Mouse (Mus musculus) adrenal gland, adult 18-20 months (tissue): ENCODE results near the gene Cct4. TPM values are rescaled to one million over a fixed set of nuclear protein-coding genes. Genes with fewer than 3 reads are reported as not detected.

Experiments used
- DNase-seq, 2 experiments: peaks; one replicate each; pipeline ENCODE4 v3.0.0; 2021 to 2022; ENCODE audit warnings: low spot score in 2 of 2
- long read RNA-seq, 2 experiments: library from polyadenylated mRNA; stranded (forward); transcript quantifications; one replicate each; pipeline ENCODE4 v2.0.0; 2021
- total RNA-seq, 2 experiments: library from RNA; stranded (reverse); gene quantifications; 1 replicate in 1 of 2; 2 replicates in 1 of 2; pipeline ENCODE4 v1.2.3; 2021

The Cct4 gene
- 100 to 1,000 TPM; 218 to 285 TPM for total RNA-seq
- long read RNA-seq, experiment 1, transcript Cct4-204 (14 exons, 2,484 nt), result major isoform, 389 of 410 reads
- long read RNA-seq, experiment 1, partial matches to known transcripts, result 1 of 410 reads
- long read RNA-seq, experiment 1, other reads (novel, unspliced or antisense), result 20 of 410 reads
- long read RNA-seq, experiment 2, transcript Cct4-204 (14 exons, 2,484 nt), result major isoform, 488 of 520 reads
- long read RNA-seq, experiment 2, partial matches to known transcripts, result 8 of 520 reads
- long read RNA-seq, experiment 2, other reads (novel, unspliced or antisense), result 23 of 520 reads

GRCm38 (mm10) chr11:22990393-22991126, at the start of gene Cct4:
Gene Cct4 (plus strand): TSS chr11:22990519.
- peak; percentile 92 to 95 for DNase-seq

GRCm38 (mm10) chr11:22949101-22949500, 41.2 kb upstream of the Cct4 start:
- DNase-seq, result no peak

- no peak for DNase-seq
Observed at GRCm38 (mm10) chr11:22950131-22950530, 40.2 kb upstream of the Cct4 start.

- DNase-seq, result no peak
Observed at GRCm38 (mm10) chr11:22952668-22953067, 37.7 kb upstream of the Cct4 start.

GRCm38 (mm10) chr11:22956346-22956745, 34.0 kb upstream of the Cct4 start:
- DNase-seq, result no peak

DNA sequence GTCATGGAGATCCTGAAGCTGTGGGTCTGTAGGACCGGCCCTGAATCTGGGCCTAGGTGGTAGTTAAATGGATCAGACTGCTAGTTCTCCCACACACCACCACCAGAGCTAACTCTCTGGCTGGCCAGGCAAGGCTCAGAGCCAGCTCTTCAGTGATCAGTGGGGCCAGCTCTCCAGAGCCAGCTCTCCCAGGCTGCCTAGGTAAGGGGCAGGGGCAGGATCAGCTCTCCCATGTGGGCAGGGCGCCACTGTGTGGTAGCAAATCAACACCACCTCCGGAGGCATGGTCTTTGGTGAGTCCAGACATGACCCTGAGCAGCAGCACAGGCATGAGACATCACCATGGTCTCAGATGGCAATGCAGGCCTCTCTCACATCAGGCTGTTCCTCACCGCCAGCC, 33.5 kb upstream of the Cct4 start:
- peak; percentile 71 to 76 for DNase-seq

DNA sequence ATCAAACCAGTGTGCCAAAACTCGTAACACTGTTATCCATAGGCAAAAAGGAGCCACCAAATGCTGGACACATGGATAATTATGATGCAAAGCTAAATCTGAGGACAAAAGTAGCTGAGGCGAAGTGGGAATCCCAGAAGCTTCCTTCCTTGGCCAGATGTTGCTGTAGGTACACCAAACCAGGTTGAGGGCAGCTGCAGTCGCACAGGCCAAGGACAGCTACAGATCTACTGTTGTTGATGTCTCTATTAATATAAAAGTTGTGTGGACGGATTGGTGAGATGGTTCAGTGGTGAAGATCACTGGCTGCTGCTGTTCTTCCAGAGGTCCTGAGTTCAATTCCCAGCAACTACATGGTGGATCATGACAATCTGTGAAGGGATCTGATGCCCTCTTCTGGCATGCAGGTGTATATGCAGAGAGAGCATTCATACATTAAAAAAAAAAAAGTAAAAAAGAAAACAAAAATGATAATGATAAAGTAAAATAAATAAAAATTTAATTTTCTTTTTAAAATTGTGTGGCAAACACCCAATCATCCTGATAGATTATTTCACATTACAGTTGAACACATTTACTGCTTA, 32.4 kb upstream of the Cct4 start:
- no peak for DNase-seq

GRCm38 (mm10) chr11:22962101-22962500, 28.2 kb upstream of the Cct4 start:
- no peak for DNase-seq

DNA sequence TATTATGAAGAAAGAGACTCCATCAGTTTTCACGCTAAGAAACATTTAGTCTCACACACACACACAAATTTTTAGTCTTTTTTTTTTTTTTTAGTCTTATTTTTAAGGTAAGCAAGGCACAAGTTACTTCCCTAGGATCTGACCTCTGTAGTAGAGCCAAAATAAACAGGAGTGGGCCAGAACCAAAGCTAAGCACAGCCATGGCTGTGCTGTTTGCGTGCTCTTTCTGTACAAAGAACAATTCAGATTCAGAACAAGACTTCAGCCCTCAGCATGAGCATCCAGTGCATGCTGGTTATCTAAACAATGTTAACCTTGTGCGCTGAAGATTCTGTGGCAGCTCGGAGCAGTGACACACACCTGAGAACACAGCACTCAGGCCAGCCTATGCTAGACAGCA, 25.9 kb upstream of the Cct4 start:
- DNase-seq, result no peak

DNA sequence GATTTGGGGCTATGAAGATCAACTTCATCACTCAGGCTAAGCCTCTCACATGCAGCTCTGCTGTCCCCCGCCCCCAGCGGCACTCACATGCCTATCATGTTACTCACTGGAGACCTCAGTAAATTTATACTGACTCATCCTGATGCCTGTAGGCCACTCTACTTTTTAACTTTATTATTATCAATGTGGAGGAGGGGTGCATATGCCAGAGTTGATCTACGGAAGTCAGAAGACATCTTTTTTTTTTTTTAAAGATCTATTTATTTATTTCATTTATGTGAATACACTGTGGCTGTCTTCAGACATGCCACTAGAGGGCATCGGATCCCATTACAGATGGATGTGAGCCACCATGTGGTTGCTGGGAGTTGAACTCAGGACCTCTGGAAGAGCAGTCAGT, 24.8 kb upstream of the Cct4 start:
- peak in 1 of 2 experiments; percentile 41 for DNase-seq

DNA sequence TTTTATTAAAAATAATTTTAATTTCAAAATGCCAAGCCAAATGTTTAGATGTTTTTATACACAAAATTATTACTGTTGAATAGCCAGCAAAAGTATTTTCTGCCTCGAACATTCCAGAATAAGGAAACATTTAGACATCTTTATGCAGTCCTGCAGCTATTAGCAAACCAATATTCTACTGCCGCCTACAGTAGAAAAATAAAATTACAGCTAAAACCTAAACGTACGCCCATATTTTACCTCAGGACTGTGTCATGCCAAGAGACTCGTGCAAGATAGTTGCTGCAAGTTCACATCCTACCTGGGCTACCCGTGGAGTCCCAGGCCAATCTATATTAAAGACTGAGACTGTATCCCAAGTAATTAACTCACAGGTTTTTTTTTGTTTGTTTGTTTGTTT, 20.8 kb upstream of the Cct4 start:
- DNase-seq, result no peak

GRCm38 (mm10) chr11:22970546-22970945, 19.8 kb upstream of the Cct4 start:
- no peak for DNase-seq

DNA sequence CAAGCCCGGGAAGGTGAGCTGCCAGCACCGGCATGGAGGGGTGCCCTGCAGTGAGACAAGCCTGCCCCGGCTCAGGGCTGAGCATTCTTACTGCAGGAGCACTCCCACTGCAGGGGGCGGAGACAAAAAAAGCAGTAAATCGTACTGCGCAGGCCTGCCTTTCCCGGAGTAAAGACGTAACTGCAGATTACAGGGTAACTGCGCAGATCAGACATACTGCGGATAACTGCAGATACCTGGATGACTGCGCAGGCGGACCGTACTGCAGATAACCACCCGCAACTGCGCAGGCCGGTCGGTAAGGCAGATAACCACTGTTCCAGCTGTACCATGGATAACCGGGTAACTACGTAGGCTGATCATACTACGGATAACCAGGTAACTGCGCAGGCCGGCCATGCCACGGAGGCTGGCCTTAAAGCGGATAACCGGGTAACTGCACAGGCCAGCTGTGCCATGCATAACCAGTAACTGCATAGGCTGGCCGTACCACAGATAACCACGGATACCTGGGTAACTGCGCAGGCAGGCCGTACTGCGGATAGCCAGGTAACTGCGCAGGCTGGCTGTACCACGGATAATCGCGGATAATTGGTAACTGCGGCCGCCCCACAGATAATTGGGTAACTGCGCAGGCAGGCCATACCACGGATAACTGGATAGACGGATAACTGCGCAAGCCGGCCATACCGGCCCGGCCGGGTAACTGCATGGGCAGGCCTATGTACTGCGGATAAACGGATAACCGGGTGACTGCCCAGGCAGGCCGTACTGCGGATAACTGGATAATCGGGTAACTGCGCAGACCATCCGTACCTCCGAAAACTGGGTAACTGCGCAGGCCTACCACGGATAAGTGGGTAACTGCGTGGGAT, 18.2 kb upstream of the Cct4 start, which contains the start of gene Zrsr1:
Gene Zrsr1 (plus strand): TSS at position 171 of the 875 bp plus-strand sequence.
- peak; percentile 54 to 58 for DNase-seq

GRCm38 (mm10) chr11:22972746-22973526, 17.4 kb upstream of the Cct4 start:
- DNase-seq, result peak; percentile 77 to 79

- no peak for DNase-seq
Observed at GRCm38 (mm10) chr11:22973599-22973998, 16.7 kb upstream of the Cct4 start.

- no peak for DNase-seq
Observed at GRCm38 (mm10) chr11:22978215-22978614, 12.1 kb upstream of the Cct4 start.

DNA sequence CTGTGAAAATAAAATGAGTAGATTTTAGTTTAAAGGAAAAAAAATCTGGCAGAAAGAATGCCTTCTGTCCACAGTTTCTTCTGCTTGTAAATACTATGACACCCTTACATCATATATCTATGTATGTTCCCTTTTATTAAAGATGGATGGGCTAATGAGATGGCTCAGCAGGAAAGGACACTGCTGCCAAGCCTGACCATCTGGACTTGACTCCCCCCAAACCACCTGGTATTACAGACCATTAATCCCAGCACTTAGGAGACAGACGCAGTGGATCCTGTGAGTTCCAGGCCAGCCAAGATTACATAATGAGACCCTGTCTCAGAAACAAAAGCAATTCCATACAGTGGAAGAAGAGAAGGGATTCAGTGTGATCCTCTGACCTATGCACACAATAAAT, 11.6 kb upstream of the Cct4 start:
- DNase-seq, result no peak

DNA sequence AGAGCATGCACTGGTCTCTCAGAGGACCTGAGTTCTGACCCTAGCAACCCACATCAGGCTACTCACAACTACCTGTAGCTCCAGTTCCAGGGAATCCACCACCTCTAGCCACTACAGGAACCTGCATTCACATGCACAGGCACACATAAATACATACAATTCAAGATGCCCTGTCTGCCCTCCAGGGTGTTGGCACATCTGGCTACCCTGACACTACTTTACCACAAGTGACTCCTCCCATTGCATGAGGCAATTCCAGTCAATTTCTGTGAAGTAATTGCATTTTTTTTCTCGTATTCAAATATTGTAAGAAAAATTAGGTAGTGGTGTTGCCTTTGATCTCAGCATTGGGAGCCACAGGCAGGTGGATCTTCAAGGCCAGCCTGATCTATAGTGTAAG, 11.1 kb upstream of the Cct4 start:
- DNase-seq, result no peak

GRCm38 (mm10) chr11:22981041-22981440, 9.3 kb upstream of the Cct4 start:
- no peak for DNase-seq

DNA sequence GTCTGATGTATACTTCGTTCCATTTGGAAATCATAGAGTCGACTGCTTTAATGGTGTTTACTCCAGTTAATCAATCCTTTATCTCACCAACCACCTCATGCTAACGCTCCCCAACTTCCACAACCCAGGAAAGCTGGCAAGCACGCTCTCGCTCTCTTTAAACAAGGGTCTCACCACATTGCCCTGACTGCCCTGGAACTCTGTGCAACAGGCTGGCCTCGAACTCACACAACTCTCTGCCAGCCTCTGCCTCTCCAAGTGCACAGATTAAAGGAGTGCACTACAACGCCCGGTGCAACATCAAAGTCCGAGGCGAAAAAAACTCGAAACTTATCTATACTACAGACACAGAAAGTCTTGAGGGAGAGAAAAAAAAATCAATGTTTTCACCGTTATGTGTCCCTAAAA, 8.8 kb upstream of the Cct4 start:
- no peak for DNase-seq
